Mouse (Mus musculus): ENCODE results near the gene Parp2. TPM values are rescaled to one million over a fixed set of nuclear protein-coding genes. Genes with fewer than 3 reads are reported as not detected.
"Not testable (repeated sequence)": the region's sequence is repeated elsewhere in the genome, so short reads cannot be mapped to it uniquely, and the experiment has no call there.

The Parp2 gene
- polyA plus RNA-seq, 1 experiment from 2014 or later: 65.6 TPM

DNA sequence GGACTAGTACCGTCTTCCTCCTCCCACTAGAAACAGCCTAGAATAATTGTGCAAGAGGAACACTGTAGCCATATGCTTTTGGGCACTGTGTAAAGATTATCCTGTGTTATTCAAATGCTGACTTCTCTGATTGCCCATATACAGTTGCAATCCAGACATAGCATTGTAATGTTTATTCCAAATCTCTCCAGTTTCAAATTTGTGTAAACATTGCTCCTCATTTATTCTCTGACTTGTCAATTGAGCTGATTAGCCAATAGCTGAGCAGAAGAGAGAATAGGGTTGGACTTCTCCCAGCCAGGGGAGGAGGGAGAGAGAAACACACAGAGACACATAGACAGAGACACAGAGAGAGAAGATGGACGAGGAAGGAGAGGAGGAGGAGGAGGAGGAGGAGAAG is 26.8 kb downstream of the Parp2 start:
- ATAC-seq (replicated peaks; ENCODE audit: low FRiP score): no peak
- H3K4me2 ChIP-seq: no peak overlapping the region
- no peak overlapping the region for H3K27ac ChIP-seq
- H3K27me3 ChIP-seq: no peaks in the 10 kb centered on the region
- peaks cover 10% of the 10 kb centered on the region; the same call in 1 of the 2 replicates for H3K36me3 ChIP-seq
- H3K4me3 ChIP-seq (replicated peaks): no peak overlapping the region
- H3K4me1 ChIP-seq: no peaks in the 10 kb centered on the region
- no peaks in the 10 kb centered on the region for H3K9me3 ChIP-seq (replicated peaks)
- 66% methylated on average over 2 of the region's 2 CpGs for WGBS
- H3K9ac ChIP-seq: no peak overlapping the region

DNA sequence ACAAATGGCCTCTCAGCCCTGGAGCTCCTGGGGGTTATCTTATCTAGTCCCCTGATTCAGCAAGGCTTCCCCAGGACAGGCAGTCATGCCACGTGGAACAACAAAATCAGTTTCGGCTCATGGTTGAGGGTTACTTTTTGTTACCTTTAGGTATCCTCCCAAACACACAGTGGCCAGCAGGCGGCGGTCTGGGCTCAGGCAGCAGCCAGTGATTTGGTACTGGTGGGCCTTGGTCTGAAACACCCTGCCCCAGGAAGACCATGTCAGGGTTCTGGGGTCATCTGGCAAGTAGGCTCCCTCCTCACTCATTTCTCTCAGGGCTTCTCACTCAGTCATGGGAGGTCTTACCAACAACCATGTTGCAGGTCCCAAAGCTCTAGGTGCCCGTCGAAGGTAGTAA is 29.6 kb downstream of the Parp2 start:
- Histone ChIP-seq H3K9me3 (replicated peaks) (no peaks in the 10 kb centered on the region), H3K27ac (no peak overlapping the region), H3K9ac (no peak overlapping the region), H3K4me2 (no peak overlapping the region), H3K4me1 (no peaks in the 10 kb centered on the region), H3K27me3 (no peaks in the 10 kb centered on the region), H3K36me3 (peaks cover 21% of the 10 kb centered on the region), H3K4me3 (replicated peaks) (no peak overlapping the region)
- WGBS: 66% methylated on average over 6 of the region's 6 CpGs
- no peak for ATAC-seq (replicated peaks; ENCODE audit: low FRiP score)

DNA sequence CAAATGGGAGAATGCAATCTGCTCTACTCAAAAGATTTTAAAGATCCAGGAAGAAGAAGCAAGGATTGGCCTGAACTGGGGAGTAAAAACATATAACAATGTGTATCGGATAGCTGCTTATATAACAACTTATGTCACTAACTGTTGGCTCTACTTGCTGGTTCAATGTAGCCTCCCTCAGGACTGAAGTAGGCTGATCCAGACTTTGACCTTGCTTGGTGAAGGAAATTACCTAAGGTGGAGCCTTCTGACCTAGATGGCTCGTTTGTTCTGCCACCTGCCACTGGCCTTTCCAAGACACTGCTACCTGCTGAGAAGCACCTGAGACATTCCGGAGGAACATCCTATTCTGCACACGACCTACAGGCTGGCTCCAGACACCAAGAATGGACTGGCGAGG is 48.1 kb downstream of the Parp2 start:
- Histone ChIP-seq H3K4me2 (no peak overlapping the region), H3K9me3 (replicated peaks) (no peaks in the 10 kb centered on the region), H3K27me3 (no peaks in the 10 kb centered on the region), H3K27ac (no peak overlapping the region), H3K9ac (no peak overlapping the region), H3K4me1 (no peaks in the 10 kb centered on the region), H3K36me3 (peaks cover 48% of the 10 kb centered on the region), H3K4me3 (replicated peaks) (no peak overlapping the region)
- no peak for ATAC-seq (replicated peaks; ENCODE audit: low FRiP score)
- 85% methylated on average over 5 of the region's 5 CpGs for WGBS

DNA sequence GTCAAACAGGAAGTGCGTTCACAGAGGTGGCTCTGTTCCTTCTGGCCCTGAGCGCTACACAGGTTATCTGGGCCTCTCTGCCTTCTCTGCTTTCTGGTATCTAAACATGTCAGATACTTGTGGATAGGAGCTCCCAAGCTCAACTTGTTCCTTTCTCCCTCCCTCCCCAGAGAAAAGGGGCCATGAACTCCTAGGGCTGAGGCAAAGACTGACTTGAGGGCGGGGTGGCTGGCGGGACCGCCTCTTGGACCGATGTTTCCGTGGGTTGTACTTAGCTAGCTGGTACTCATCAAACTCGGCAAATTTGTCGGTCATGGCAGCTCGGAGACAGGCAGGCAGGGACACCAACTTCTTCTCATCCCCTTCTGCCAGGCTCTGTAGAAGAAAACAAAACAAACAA is 55.0 kb downstream of the Parp2 start:
- H3K4me2 ChIP-seq: no peak overlapping the region
- H3K36me3 ChIP-seq: peaks cover 28% of the 10 kb centered on the region
- no peaks in the 10 kb centered on the region for H3K27me3 ChIP-seq
- H3K9me3 ChIP-seq (replicated peaks): no peaks in the 10 kb centered on the region
- 91% methylated on average over 10 of the region's 10 CpGs for WGBS
- H3K4me1 ChIP-seq: no peaks in the 10 kb centered on the region
- H3K27ac ChIP-seq: no peak overlapping the region
- H3K9ac ChIP-seq: no peak overlapping the region
- ATAC-seq (replicated peaks; ENCODE audit: low FRiP score): no peak
- H3K4me3 ChIP-seq (replicated peaks): no peak overlapping the region

DNA sequence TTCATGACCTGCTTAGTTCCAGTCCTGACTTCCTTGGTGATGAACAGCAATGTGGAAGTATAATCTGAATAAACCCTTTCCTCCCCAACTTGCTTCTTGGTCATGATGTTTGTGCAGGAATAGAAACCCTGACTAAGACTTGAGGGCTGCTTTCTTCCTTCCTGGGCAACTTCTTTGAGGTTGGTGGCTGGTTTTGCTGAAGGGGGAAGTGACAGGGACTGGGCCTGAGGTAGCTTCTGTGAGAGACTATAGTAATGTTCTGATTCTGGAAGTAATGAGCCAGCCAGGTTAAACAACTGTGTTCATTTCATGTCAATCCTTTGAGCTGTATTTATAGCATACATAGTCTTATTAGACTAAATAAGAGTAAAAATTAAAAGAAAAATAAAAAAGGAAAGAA is 57.4 kb downstream of the Parp2 start:
- not testable (repeated sequence) for ATAC-seq (replicated peaks; ENCODE audit: low FRiP score); H3K9me3 ChIP-seq (replicated peaks); H3K27ac ChIP-seq; H3K9ac ChIP-seq; H3K4me1 ChIP-seq; H3K4me3 ChIP-seq (replicated peaks); H3K27me3 ChIP-seq; H3K4me2 ChIP-seq
- H3K36me3 ChIP-seq: peaks cover 19% of the 10 kb centered on the region

DNA sequence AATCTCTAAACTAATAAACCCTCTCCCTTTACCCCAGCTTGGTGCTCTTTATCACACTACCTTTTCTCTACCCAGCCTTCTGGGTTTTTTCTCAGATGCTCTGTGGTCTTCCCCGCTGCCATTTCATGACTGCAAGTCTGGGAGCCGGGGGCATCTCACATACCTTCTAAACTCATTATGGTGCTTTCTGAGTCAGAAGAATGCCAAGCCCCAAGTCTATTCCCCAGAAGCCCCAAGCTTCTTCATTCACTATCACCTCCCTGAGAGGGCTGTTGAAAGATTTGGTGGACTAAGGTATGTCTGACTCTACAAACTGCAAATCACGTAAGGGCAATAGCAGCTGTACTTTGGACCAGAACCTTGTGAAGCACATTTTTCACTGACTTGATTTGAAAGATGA is 59.3 kb downstream of the Parp2 start:
- H3K36me3 ChIP-seq: peaks cover 8% of the 10 kb centered on the region; the same call in 1 of the 2 replicates
- no peak overlapping the region for H3K4me2 ChIP-seq
- WGBS: 90% methylated on average over 3 of the region's 3 CpGs
- H3K27me3 ChIP-seq: no peaks in the 10 kb centered on the region
- no peak overlapping the region for H3K4me3 ChIP-seq (replicated peaks)
- no peak for ATAC-seq (replicated peaks; ENCODE audit: low FRiP score)
- no peak overlapping the region for H3K27ac ChIP-seq
- no peaks in the 10 kb centered on the region for H3K9me3 ChIP-seq (replicated peaks)
- 0 out of 2 replicates have a peak, but pooled peaks cover 4% of the 10 kb centered on the region for H3K4me1 ChIP-seq
- no peak overlapping the region for H3K9ac ChIP-seq

DNA sequence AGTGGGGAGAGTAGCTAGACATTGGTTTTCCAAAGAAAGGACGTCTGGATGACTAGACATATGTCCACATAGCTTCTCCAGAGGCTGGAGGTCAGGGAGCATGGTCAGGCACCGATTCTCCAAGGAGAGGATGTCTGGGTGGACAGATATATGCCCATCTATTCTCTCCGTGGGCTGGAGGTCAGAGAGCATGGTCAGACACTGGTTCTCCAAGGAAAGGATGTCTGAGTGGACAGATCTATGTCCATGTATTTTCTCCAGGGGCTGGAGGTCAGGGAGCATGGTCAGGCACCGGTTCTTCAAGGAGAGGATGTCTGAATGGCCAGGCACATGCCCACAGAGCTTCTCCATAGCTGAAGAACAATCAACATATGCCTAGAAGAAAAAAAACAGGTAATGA is 60.6 kb downstream of the Parp2 start:
- H3K9ac ChIP-seq: no peak overlapping the region
- 66% methylated on average over 4 of the region's 4 CpGs for WGBS

DNA sequence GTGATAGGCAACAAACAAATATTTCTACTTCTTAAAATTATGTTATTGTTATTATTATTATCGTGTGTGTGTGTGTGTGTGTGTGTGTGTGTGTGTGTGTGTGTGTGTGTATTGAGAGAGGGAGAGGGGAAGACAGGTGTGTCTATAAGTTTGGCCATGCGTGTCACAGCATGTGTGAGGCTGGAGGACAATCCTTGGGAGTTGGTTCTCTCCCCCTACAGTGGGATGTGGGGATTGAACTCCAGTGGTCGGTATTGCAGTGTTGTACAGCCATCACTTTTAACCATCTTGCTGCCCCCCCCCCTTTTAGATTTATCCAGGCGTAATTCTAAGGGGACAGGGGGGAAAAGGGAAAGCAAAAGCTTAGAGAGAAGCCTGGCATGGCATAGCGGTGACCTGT is 61.0 kb downstream of the Parp2 start:
- 90% methylated on average over 5 of the region's 5 CpGs for WGBS
- Histone ChIP-seq H3K4me3 (replicated peaks) (no peak overlapping the region), H3K4me2 (no peak overlapping the region), H3K36me3 (0 out of 2 replicates have a peak, but pooled peaks cover 2% of the 10 kb centered on the region), H3K27me3 (no peaks in the 10 kb centered on the region), H3K27ac (no peak overlapping the region), H3K4me1 (0 out of 2 replicates have a peak, but pooled peaks cover 4% of the 10 kb centered on the region), H3K9ac (no peak overlapping the region), H3K9me3 (replicated peaks) (no peaks in the 10 kb centered on the region)
- no peak for ATAC-seq (replicated peaks; ENCODE audit: low FRiP score)

More for the DNA sequence above, 60.6 kb downstream of the Parp2 start:
- Histone ChIP-seq H3K4me3 (replicated peaks) (no peak overlapping the region), H3K4me1 (0 out of 2 replicates have a peak, but pooled peaks cover 4% of the 10 kb centered on the region), H3K27me3 (no peaks in the 10 kb centered on the region), H3K27ac (no peak overlapping the region), H3K36me3 (0 out of 2 replicates have a peak, but pooled peaks cover 2% of the 10 kb centered on the region), H3K4me2 (no peak overlapping the region), H3K9me3 (replicated peaks) (no peaks in the 10 kb centered on the region)
- ATAC-seq (replicated peaks; ENCODE audit: low FRiP score): no peak

DNA sequence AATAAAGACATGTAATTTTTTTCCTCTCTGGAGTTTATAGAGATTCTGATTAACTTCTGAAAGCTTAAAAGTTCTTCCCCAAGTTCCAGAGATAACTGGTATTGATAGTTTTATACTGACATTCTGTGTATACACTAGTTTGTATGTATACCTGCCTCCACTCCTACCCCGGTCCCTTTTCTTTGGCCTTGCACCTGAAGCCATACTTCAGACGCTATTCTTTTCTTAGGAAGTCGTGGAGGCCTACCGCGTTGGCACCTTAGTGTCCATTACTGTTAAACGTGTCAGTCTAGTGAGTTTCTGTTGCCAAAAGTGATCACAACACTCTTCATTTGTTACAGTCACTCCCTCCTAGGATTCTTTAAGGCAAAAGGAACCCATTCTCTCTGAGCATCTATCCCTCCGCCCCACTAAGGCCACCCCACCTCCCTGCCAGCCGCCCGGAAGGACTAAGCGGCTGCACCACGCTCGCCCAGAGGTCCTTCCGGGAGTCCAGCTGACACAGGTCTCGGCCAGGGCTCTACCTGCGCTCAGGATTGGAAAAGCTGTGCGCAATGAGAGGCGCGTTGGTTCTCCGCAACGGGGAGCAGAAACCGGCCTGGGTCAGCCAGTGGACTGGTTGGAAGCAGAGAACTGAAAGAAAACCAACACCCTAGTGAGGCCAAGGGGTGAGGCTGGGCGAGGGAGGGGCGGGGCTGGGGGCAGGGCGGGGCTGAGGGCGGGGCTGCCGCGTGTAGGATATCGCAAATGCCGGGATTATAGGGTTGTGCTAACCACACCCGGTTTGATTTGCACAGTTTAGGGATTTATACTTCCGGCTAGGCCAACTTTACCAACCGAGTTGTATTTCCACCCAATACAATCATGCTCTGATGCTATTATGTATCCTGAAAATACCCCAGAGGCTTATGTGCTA is 62.5 kb downstream of the Parp2 start, which contains the start of gene Tep1:
Tep1 (minus strand) TSS at position 672 of the 916 bp plus-strand sequence.
- 7% methylated on average over 32 of the region's 32 CpGs for WGBS
- ATAC-seq (replicated peaks; ENCODE audit: low FRiP score): peak; percentile 94

DNA sequence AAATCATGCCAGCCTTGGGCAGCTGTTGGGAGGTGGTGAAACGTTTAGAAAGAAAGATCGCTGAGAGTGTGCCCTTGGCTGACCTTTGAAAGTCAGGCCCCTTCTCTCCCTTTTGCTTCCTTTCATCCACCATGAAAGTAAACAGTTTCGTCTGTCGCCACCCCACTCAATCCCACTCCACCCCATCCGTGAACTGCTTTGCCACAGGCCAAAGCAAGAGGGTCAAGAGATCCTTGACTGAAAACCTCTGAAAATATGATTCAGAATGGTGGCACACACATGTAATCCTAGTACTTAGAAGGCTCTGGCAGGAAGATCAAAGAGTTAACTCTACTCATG is 63.1 kb downstream of the Parp2 start:
- no peaks in the 10 kb centered on the region for H3K27me3 ChIP-seq
- H3K9me3 ChIP-seq (replicated peaks): no peaks in the 10 kb centered on the region
- peak overlapping the region; percentile 91; the same call in 1 of the 2 replicates for H3K27ac ChIP-seq
- peak overlapping the region; percentile 70 for H3K4me2 ChIP-seq
- H3K36me3 ChIP-seq: 0 out of 2 replicates have a peak, but pooled peaks cover 2% of the 10 kb centered on the region
- H3K4me3 ChIP-seq (replicated peaks): peak overlapping the region; percentile 64
- ATAC-seq (replicated peaks; ENCODE audit: low FRiP score): no peak; the same call in 1 of the 2 replicates
- WGBS: 19% methylated on average over 5 of the region's 5 CpGs
- peak overlapping the region; percentile 55; the same call in 1 of the 2 replicates for H3K9ac ChIP-seq
- H3K4me1 ChIP-seq: 0 out of 2 replicates have a peak, but pooled peaks cover 4% of the 10 kb centered on the region

More for the DNA sequence above, 62.5 kb downstream of the Parp2 start, which contains the start of gene Tep1:
- Histone ChIP-seq H3K9ac (peak within 1 kb of the TSS; percentile 55), H3K27ac (peak within 1 kb of the TSS; percentile 91), H3K27me3 (no peaks in the 10 kb centered on the region), H3K9me3 (replicated peaks) (no peaks in the 10 kb centered on the region), H3K4me3 (replicated peaks) (peak within 1 kb of the TSS; percentile 64), H3K4me1 (0 out of 2 replicates have a peak, but pooled peaks cover 4% of the 10 kb centered on the region), H3K36me3 (0 out of 2 replicates have a peak, but pooled peaks cover 2% of the 10 kb centered on the region), H3K4me2 (peak within 1 kb of the TSS; percentile 70)
